Mouse (Mus musculus): ENCODE results near the gene Trp53bp2. TPM values are rescaled to one million over a fixed set of nuclear protein-coding genes. Genes with fewer than 3 reads are reported as not detected.

Trp53bp2 gene
- polyA plus RNA-seq, 1 experiment from 2014 or later, result 35.7 TPM

GRCm38 (mm10) chr1:182398171-182398570, 10.8 kb upstream of the Trp53bp2 start:
- Histone ChIP-seq H3K4me3 (ENCODE audit: low read depth, low read length) (no peak overlapping the region), H3K9ac (ENCODE audit: low read length) (no peak overlapping the region), H3K9me3 (ENCODE audit: control insufficient read depth, low read length) (no peaks in the 10 kb centered on the region), H3K4me2 (ENCODE audit: low read depth, low read length, severe bottlenecking) (no peak overlapping the region), H3K36me3 (ENCODE audit: control insufficient read depth, insufficient read depth, low read length) (no peaks in the 10 kb centered on the region), H3K27ac (ENCODE audit: low read depth, low read length) (no peak overlapping the region), H3K27me3 (ENCODE audit: control insufficient read depth, insufficient read depth, low read length) (no peaks in the 10 kb centered on the region), H3K4me1 (replicated peaks; ENCODE audit: control insufficient read depth, insufficient read depth, low read length) (no peaks in the 10 kb centered on the region)
- ATAC-seq (replicated peaks; ENCODE audit: low FRiP score), result no peak
- WGBS, result 82% methylated on average over 8 of the region's 8 CpGs
- no peak for DNase-seq (ENCODE audit: low spot score)

- DNase-seq (ENCODE audit: low spot score) (no peak), ATAC-seq (replicated peaks; ENCODE audit: low FRiP score) (no peak)
- Histone ChIP-seq H3K9ac (ENCODE audit: low read length) (no peak overlapping the region), H3K36me3 (ENCODE audit: control insufficient read depth, insufficient read depth, low read length) (no peaks in the 10 kb centered on the region), H3K4me1 (replicated peaks; ENCODE audit: control insufficient read depth, insufficient read depth, low read length) (no peaks in the 10 kb centered on the region), H3K9me3 (ENCODE audit: control insufficient read depth, low read length) (no peaks in the 10 kb centered on the region), H3K27me3 (ENCODE audit: control insufficient read depth, insufficient read depth, low read length) (no peaks in the 10 kb centered on the region), H3K27ac (ENCODE audit: low read depth, low read length) (no peak overlapping the region), H3K4me3 (ENCODE audit: low read depth, low read length) (no peak overlapping the region), H3K4me2 (ENCODE audit: low read depth, low read length, severe bottlenecking) (no peak overlapping the region)
- 81% methylated on average over 3 of the region's 3 CpGs for WGBS
These were observed 10.2 kb upstream of the Trp53bp2 start for GRCm38 (mm10) chr1:182398780-182399179.

- Histone ChIP-seq H3K9ac (ENCODE audit: low read length) (no peak overlapping the region), H3K36me3 (ENCODE audit: control insufficient read depth, insufficient read depth, low read length) (no peaks in the 10 kb centered on the region), H3K4me3 (ENCODE audit: low read depth, low read length) (no peak overlapping the region), H3K4me1 (replicated peaks; ENCODE audit: control insufficient read depth, insufficient read depth, low read length) (no peaks in the 10 kb centered on the region), H3K4me2 (ENCODE audit: low read depth, low read length, severe bottlenecking) (no peak overlapping the region), H3K27ac (ENCODE audit: low read depth, low read length) (no peak overlapping the region), H3K9me3 (ENCODE audit: control insufficient read depth, low read length) (no peaks in the 10 kb centered on the region), H3K27me3 (ENCODE audit: control insufficient read depth, insufficient read depth, low read length) (no peaks in the 10 kb centered on the region)
- DNase-seq (ENCODE audit: low spot score) (no peak), ATAC-seq (replicated peaks; ENCODE audit: low FRiP score) (no peak)
- WGBS, result 90% methylated on average over 2 of the region's 2 CpGs
These were observed 9.8 kb upstream of the Trp53bp2 start for GRCm38 (mm10) chr1:182399205-182399604.

- 90% methylated on average over 3 of the region's 3 CpGs for WGBS
These were observed 9.1 kb upstream of the Trp53bp2 start for GRCm38 (mm10) chr1:182399908-182400307.

GRCm38 (mm10) chr1:182403076-182403475, 5.9 kb upstream of the Trp53bp2 start:
- WGBS, result 48% methylated on average over 13 of the region's 13 CpGs
- ATAC-seq (replicated peaks; ENCODE audit: low FRiP score), result no peak
- no peak for DNase-seq (ENCODE audit: low spot score)
- Histone ChIP-seq H3K9ac (ENCODE audit: low read length) (no peak overlapping the region), H3K27me3 (ENCODE audit: control insufficient read depth, insufficient read depth, low read length) (no peaks in the 10 kb centered on the region), H3K36me3 (ENCODE audit: control insufficient read depth, insufficient read depth, low read length) (no peaks in the 10 kb centered on the region), H3K9me3 (ENCODE audit: control insufficient read depth, low read length) (no peaks in the 10 kb centered on the region), H3K4me3 (ENCODE audit: low read depth, low read length) (no peak overlapping the region), H3K4me1 (replicated peaks; ENCODE audit: control insufficient read depth, insufficient read depth, low read length) (peaks cover 2% of the 10 kb centered on the region; the same call in 1 of the 2 replicates), H3K4me2 (ENCODE audit: low read depth, low read length, severe bottlenecking) (no peak overlapping the region), H3K27ac (ENCODE audit: low read depth, low read length) (no peak overlapping the region)

More at GRCm38 (mm10) chr1:182399908-182400307, 9.1 kb upstream of the Trp53bp2 start:
- DNase-seq (ENCODE audit: low spot score) (no peak), ATAC-seq (replicated peaks; ENCODE audit: low FRiP score) (no peak)
- H3K27me3 ChIP-seq (ENCODE audit: control insufficient read depth, insufficient read depth, low read length), result no peaks in the 10 kb centered on the region
- no peaks in the 10 kb centered on the region for H3K36me3 ChIP-seq (ENCODE audit: control insufficient read depth, insufficient read depth, low read length)
- no peak overlapping the region for H3K4me3 ChIP-seq (ENCODE audit: low read depth, low read length)
- no peak overlapping the region for H3K27ac ChIP-seq (ENCODE audit: low read depth, low read length)
- no peak overlapping the region for H3K9ac ChIP-seq (ENCODE audit: low read length)
- no peak overlapping the region for H3K4me2 ChIP-seq (ENCODE audit: low read depth, low read length, severe bottlenecking)
- H3K4me1 ChIP-seq (replicated peaks; ENCODE audit: control insufficient read depth, insufficient read depth, low read length), result no peaks in the 10 kb centered on the region
- H3K9me3 ChIP-seq (ENCODE audit: control insufficient read depth, low read length), result no peaks in the 10 kb centered on the region

- DNase-seq (ENCODE audit: low spot score) (no peak), ATAC-seq (replicated peaks; ENCODE audit: low FRiP score) (no peak)
- no peak overlapping the region for H3K9ac ChIP-seq (ENCODE audit: low read length)
- no peak overlapping the region for H3K27ac ChIP-seq (ENCODE audit: low read depth, low read length)
- 92% methylated on average over 4 of the region's 4 CpGs for WGBS
- H3K27me3 ChIP-seq (ENCODE audit: control insufficient read depth, insufficient read depth, low read length), result no peaks in the 10 kb centered on the region
- H3K4me2 ChIP-seq (ENCODE audit: low read depth, low read length, severe bottlenecking), result no peak overlapping the region
- no peaks in the 10 kb centered on the region for H3K36me3 ChIP-seq (ENCODE audit: control insufficient read depth, insufficient read depth, low read length)
- H3K4me3 ChIP-seq (ENCODE audit: low read depth, low read length), result no peak overlapping the region
- no peaks in the 10 kb centered on the region for H3K9me3 ChIP-seq (ENCODE audit: control insufficient read depth, low read length)
- H3K4me1 ChIP-seq (replicated peaks; ENCODE audit: control insufficient read depth, insufficient read depth, low read length), result peaks cover 3% of the 10 kb centered on the region; the same call in 1 of the 2 replicates
These were observed 2.4 kb upstream of the Trp53bp2 start for GRCm38 (mm10) chr1:182406621-182407020.

- peaks cover 3% of the 10 kb centered on the region; the same call in 1 of the 2 replicates for H3K4me1 ChIP-seq (replicated peaks; ENCODE audit: control insufficient read depth, insufficient read depth, low read length)
- H3K27ac ChIP-seq (ENCODE audit: low read depth, low read length), result peak overlapping the region; percentile 88
- H3K9ac ChIP-seq (ENCODE audit: low read length), result peak overlapping the region; percentile 97
- WGBS, result 4% methylated on average over 13 of the region's 13 CpGs
- no peaks in the 10 kb centered on the region for H3K36me3 ChIP-seq (ENCODE audit: control insufficient read depth, insufficient read depth, low read length)
- H3K4me3 ChIP-seq (ENCODE audit: low read depth, low read length), result peak overlapping the region; percentile 82
- DNase-seq (ENCODE audit: low spot score) (no peak), ATAC-seq (replicated peaks; ENCODE audit: low FRiP score) (no peak)
- no peaks in the 10 kb centered on the region for H3K9me3 ChIP-seq (ENCODE audit: control insufficient read depth, low read length)
- H3K27me3 ChIP-seq (ENCODE audit: control insufficient read depth, insufficient read depth, low read length), result no peaks in the 10 kb centered on the region
- peak overlapping the region; percentile 77 for H3K4me2 ChIP-seq (ENCODE audit: low read depth, low read length, severe bottlenecking)
These were observed 729 bp upstream of the Trp53bp2 start for GRCm38 (mm10) chr1:182408243-182408642.

- WGBS, result 1% methylated on average over 32 of the region's 34 CpGs
- H3K36me3 ChIP-seq (ENCODE audit: control insufficient read depth, insufficient read depth, low read length), result no peaks in the 10 kb centered on the region
- no peak for DNase-seq (ENCODE audit: low spot score)
These were observed 615 bp downstream of the Trp53bp2 start for GRCm38 (mm10) chr1:182409401-182410173.

More at GRCm38 (mm10) chr1:182409401-182410173, 615 bp downstream of the Trp53bp2 start:
- peak overlapping the region; percentile 82 for H3K4me3 ChIP-seq (ENCODE audit: low read depth, low read length)
- no peaks in the 10 kb centered on the region for H3K27me3 ChIP-seq (ENCODE audit: control insufficient read depth, insufficient read depth, low read length)
- peak; percentile 73 for ATAC-seq (replicated peaks; ENCODE audit: low FRiP score)
- H3K27ac ChIP-seq (ENCODE audit: low read depth, low read length), result peak overlapping the region; percentile 91
- H3K9me3 ChIP-seq (ENCODE audit: control insufficient read depth, low read length), result no peaks in the 10 kb centered on the region
- H3K9ac ChIP-seq (ENCODE audit: low read length), result peak overlapping the region; percentile 97
- H3K4me1 ChIP-seq (replicated peaks; ENCODE audit: control insufficient read depth, insufficient read depth, low read length), result peaks cover 3% of the 10 kb centered on the region; the same call in 1 of the 2 replicates
- H3K4me2 ChIP-seq (ENCODE audit: low read depth, low read length, severe bottlenecking), result peak overlapping the region; percentile 77

All from forebrain, embryonic 11.5 days (tissue).